Mouse (Mus musculus): ENCODE measurements around the gene Zfp935. TPM values are rescaled to one million over a fixed set of nuclear protein-coding genes. Genes with fewer than 3 reads are reported as not detected.
A peak's percentile ranks its signal among the peaks of the same experiment; 100 is the strongest.
"Not testable (repeated sequence)": the region's sequence is repeated elsewhere in the genome, so short reads cannot be mapped to it uniquely, and the experiment has no call there.

Zfp935 gene
- total RNA-seq (2021), result under 1 TPM; 0.55 to 0.80 TPM
- long read RNA-seq, experiment 1, partial matches to known transcripts, result 0 of 1 reads
- long read RNA-seq, experiment 1, other reads (novel, unspliced or antisense), result 1 of 1 reads
- long read RNA-seq, experiment 2, result 0 reads

DNA sequence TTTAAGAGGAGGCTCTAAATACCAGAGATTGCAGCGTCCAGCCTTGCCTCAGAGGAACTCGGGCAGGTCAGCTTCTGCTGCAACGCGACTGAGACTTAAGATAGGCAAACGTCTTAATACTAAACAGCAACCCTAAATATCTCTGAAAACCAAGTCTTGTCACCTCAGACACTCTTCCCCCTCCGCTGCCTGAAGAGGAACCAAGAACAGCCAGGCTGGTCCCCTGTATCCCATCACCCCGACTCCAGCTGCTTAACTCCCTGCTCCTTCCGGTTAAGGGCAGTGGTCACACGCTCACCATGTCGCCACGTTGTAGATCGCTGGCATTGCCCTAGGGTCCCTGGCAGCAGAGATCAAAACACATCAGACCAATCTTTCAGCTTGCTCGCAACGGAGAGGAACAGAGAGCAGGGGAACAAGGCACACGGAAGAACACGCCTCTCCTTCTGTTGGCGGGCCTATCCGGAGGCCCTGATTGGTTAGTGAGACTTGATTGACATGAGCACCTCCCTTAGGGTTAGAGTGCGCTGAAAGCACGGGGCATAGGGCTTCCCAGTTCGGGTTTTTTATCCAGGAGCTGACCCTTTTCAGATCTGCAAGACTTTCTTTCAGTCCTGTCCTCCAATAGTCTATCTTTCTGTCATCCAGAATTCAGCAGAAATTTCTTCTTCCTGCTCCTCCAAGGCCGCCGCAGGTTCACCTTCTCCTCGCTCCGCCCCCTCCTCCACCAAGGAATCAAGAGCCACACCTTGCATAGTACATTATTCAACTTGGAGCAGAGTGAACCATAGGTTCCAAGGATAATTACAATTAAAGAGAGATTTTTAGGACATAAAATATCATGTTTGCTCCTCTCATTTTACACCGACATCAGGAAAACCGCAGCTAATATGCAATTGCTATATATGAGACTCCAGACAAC is at the start of gene Zfp935:
Gene Zfp935, minus strand, starts transcription at position 323 of the 922 bp plus-strand sequence.
- peak; percentile 66 for DNase-seq (ENCODE audit: low spot score)

DNA sequence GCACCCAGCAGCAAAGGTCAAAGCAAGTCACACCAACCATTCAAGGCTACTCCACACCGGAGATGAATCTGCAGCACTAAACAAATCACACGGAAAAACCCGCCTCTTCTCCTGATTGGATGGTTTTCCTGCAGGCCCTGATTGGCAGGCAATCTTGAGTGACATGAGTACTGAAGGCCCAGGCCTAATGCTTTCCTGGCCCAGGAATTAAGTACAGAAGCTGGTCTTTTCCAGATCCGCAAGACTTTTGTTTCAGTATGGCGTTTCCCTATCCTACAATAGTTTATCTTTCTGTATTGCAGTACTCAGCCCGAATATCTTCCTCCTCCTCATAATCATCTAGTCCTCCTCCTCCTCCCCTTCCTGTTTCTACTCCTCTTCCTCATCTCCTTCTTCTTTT is 12.8 kb upstream of the Zfp935 start, which contains the start of gene Zfp934:
Gene Zfp934, minus strand, starts transcription at position 101 of the 400 bp plus-strand sequence.
- DNase-seq (ENCODE audit: low spot score), result not testable (repeated sequence)

DNA sequence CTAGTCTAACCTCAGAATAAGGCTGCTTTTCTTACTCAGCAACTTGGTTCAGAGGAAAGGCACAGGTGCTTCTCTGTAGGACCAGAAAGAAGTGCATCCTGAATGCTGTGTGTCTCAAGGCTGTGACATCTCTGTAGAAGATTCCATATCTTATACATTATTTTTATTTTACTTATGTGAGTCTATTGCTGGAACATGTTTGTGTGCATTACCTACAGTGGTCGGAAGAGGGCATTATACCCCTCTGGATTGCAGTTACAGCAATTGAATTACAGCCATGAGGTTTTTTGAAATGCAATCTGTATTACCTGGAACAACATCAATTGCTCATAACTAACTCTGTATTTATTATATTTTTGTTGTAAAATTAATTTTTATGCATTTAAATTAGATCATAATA is 3.4 kb upstream of the Zfp935 start:
- not testable (repeated sequence) for DNase-seq (ENCODE audit: low spot score)

DNA sequence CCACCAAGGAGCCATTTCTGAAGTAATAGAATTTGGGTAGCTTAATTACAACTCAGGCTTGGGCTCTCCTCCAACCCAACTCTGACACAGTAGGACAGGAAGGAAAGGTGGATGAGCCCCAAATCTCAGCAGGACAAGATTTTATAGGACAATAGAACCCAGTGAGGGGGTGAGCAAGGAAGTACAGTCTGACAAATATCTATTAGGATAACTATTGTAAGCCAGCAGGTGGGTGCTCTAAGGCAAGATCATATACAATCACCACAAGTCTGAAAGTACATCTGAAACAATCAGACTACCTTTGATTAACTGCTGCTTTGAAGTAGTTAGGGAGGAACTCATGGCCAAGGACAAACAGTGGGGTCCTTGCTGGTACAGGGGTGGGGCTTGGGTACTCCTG is 28.2 kb downstream of the Zfp935 start:
- DNase-seq (ENCODE audit: low spot score), result not testable (repeated sequence)

DNA sequence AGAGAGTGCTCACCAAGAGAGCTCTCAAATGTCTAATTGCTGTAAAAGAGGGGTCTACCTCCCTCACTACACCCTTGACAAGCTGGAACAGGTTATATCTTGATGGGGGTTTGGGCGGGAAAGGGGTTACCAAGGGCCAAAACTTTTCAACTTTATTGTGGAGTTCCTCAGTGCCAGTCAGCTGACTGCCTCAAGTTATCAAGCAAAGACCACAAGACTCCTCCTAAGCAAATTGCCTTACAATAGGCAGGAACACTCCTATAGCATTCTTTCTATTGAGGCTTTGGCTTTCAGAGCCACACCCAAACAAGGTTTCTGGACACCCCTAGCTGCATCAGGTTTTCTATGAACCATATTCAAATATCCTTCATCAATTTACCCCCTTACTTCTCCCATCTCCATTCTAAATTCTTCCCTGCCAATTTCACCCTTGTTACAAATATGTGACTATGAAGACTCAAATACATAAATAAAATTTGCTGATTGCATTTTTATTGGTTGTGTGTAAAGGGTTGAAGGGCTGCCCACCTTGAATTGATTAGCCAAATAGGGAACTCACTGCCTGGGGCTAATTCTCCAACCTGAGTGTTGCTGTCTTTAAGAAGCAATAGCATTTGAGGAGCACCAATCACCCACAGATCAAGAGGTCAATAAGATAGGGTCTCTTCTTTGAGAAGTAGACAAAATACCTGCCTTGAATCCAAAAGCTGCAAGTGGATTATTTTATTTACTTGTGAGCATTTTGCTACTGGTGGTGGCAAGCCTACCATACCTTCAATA is 47.5 kb downstream of the Zfp935 start:
- not testable (repeated sequence) for DNase-seq (ENCODE audit: low spot score)

DNA sequence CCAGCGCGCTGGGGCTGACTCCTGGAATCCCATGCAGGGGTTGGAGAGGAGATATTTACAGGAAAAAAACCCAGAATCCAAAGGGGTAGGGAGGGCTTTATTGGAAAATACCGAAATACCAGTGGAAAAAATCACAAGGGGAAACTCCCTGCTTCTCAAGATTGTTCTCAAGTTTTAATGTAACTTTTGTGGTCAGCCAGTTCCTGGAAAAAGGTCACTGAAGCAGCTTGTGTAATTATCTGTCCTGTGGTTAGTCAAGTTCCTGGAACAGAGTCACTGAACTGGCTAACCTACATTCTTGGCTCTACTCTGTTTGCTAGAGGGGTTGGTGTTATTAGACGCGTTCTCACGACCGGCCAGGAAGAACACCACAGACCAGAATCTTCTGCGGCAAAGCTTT is 85.7 kb downstream of the Zfp935 start:
- DNase-seq (ENCODE audit: low spot score), result not testable (repeated sequence)

DNA sequence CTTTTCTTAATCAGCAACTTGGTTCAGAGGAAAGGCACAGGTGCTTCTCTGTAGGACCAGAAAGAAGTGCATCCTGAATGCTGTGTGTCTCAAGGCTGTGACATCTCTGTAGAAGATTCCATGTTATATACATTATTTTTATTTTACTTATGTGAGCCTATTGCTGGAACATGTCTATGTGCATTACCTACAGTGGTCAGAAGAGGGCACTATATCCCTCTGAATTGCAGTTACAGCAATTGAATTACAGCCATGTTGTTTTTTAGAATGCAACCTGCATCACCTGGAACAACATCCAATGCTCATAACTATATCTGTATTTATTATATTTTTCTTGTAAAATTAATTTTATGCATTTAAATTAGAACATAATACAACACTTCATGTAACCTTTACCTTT is 88.4 kb downstream of the Zfp935 start:
- DNase-seq (ENCODE audit: low spot score), result peak; percentile 2

DNA sequence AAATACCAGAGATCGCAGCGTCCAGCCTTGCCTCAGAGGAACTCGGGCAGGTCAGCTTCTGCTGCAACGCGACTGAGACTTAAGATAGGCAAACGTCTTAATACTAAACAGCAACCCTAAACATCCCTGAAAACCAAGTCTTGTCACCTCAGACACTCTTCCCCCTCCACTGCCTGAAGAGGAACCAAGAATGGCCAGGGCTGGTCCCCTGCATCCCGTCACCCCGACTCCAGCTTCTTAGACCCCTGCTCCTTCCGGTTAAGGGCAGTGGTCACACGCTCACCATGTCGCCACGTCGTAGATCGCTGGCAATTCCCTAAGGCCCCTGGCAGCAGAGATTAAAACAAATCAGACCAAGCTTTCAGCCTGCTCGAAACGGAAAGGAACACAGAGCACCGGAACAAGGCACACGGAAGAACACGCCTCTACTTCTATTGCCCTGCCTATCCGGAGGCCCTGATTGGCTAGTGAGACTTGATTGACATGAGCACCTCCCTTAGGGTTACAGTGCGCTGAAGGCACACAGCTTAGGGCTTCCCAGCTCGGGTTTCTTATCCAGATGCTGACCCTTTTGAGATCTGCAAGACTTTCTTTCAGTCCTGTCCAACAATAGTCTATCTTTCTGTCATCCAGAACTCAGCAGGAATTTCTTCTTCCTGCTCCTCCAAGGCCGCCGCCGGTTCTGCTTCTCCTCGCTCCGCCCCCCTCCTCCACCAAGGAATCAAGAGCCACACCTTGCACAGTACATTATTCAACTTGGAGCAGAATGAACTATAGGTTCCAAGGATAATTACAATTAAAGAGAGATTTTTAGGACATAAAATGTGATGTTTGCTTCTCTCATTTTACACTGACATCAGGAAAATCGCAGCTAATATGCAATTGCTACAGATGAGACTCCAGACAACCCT is 91.6 kb downstream of the Zfp935 start, which contains the start of gene Gm49359:
Gene Gm49359, minus strand, starts transcription at position 409 of the 911 bp plus-strand sequence.
- DNase-seq (ENCODE audit: low spot score), result peak; percentile 93

Small RNAs within 50 kb of the gene (microRNA-seq; reads per million reads assigned to microRNA genes)
- not detected for gene Gm22256

Other genes starting within 250 kb of the Zfp935 start
- gene Gm3604, start 175.3 kb downstream of the Zfp935 start, total RNA-seq (2021), result under 1 TPM; 0.14 to 0.17 TPM
- gene Gm49359, start 91.7 kb downstream of the Zfp935 start, total RNA-seq (2021), result 1 to 10 TPM; 3.1 to 4.0 TPM
- 1 to 10 TPM; 2.4 to 3.8 TPM for gene Zfp934, start 12.7 kb upstream of the Zfp935 start, total RNA-seq (2021)
- 1 to 10 TPM in 1 of 2 experiments, under 1 TPM in 1; 0.64 to 1.8 TPM for gene 6720489N17Rik, start 65.7 kb upstream of the Zfp935 start, total RNA-seq (2021)
- gene Platr25, start 202.2 kb upstream of the Zfp935 start, total RNA-seq (2021), result 1 to 10 TPM; 1.2 to 1.4 TPM
- under 1 TPM; 0.07 to 0.26 TPM for gene Gm5141, start 227.3 kb upstream of the Zfp935 start, total RNA-seq (2021)